Mouse (Mus musculus) cortical plate, adult 2 months (tissue): Measurements from ENCODE around the gene Zfp652.

Experiments
- CTCF ChIP-seq: fragments of 200-500 bp; IDR thresholded peaks from 2 replicates; pipeline ENCODE4 v1.5.1; 2011; ENCODE audit warnings: mild to moderate bottlenecking, control low read depth, low read length; ENCODE audit not compliant: insufficient read depth; ENCODE audit errors: extremely low read depth
- POLR2A ChIP-seq: fragments of 200-500 bp; IDR thresholded peaks from 2 replicates; pipeline ENCODE4 v1.6.1; 2011; ENCODE audit warnings: mild to moderate bottlenecking, low read length, control low read depth; ENCODE audit not compliant: insufficient read depth; ENCODE audit errors: extremely low read depth

- no peak for TF ChIP-seq POLR2A
- no peak for TF ChIP-seq CTCF
Observed at GRCm38 (mm10) chr11:95814857-95815256, 102.4 kb downstream of the Zfp652 start.
